Mouse (Mus musculus) left cerebral cortex, postnatal 25 days (tissue): ENCODE measurements around the gene Nr3c2. TPM values are rescaled to one million over a fixed set of nuclear protein-coding genes. Genes with fewer than 3 reads are reported as not detected.
A peak's percentile ranks its signal among the peaks of the same experiment; 100 is the strongest.

ENCODE experiments used
- DNase-seq, 2 experiments: peaks; one replicate each; pipeline ENCODE4 v3.0.0; 2022; ENCODE audit warnings: low spot score in 2 of 2, mixed read lengths in 1 of 2
- intact Hi-C: fragments of 180-260 bp; cut with DNase I; formaldehyde crosslinking; loops from one replicate; pipeline ENCODE4 v1.15.1; 2025
- total RNA-seq, 2 experiments: library from RNA; stranded (reverse); gene quantifications; 2 replicates each; pipeline ENCODE4 v1.2.3; 2021

Nr3c2 gene
- total RNA-seq: 10 to 100 TPM; 22.0 to 29.5 TPM

- DNase-seq: peak; percentile 36 to 58
- intact Hi-C loops: loop anchor here (5.0 kb wide), 2 partner anchors 233 to 832 kb away; no protein-coding TSS in a partner anchor
These were observed at the start of gene Nr3c2 for GRCm38 (mm10) chr8:76899411-76900154. Gene Nr3c2, plus strand, starts transcription at chr8:76899442.

GRCm38 (mm10) chr8:76858534-76858933, 40.7 kb upstream of the Nr3c2 start:
- no peak for DNase-seq
- intact Hi-C loops: no loop called here

GRCm38 (mm10) chr8:76859709-76860108, 39.5 kb upstream of the Nr3c2 start:
- intact Hi-C loops: no loop called here
- DNase-seq: no peak

GRCm38 (mm10) chr8:76863066-76863465, 36.2 kb upstream of the Nr3c2 start:
- no peak for DNase-seq
- intact Hi-C loops: no loop called here

- intact Hi-C loops: no loop called here
- peak; percentile 4 to 78 for DNase-seq
These were observed 22.4 kb upstream of the Nr3c2 start for GRCm38 (mm10) chr8:76876809-76877208.

- intact Hi-C loops: no loop called here
- no peak for DNase-seq
These were observed 2.2 kb upstream of the Nr3c2 start for GRCm38 (mm10) chr8:76897050-76897449.

- DNase-seq: peak; percentile 49 to 53
- intact Hi-C loops: no loop called here
These were observed 376 bp upstream of the Nr3c2 start for GRCm38 (mm10) chr8:76898721-76899410.

- intact Hi-C loops: loop anchor here (5.0 kb wide), 2 partner anchors 232 to 833 kb away; no protein-coding TSS in a partner anchor
- peak; percentile 39 to 59 for DNase-seq
These were observed 1.2 kb downstream of the Nr3c2 start for GRCm38 (mm10) chr8:76900155-76901141.

GRCm38 (mm10) chr8:76901430-76902204, 2.4 kb downstream of the Nr3c2 start:
- intact Hi-C loops: loop anchor here (5.0 kb wide), 2 partner anchors 231 to 834 kb away; no protein-coding TSS in a partner anchor
- DNase-seq: peak; percentile 97 to 99

GRCm38 (mm10) chr8:76902205-76903078, 3.2 kb downstream of the Nr3c2 start:
- DNase-seq: no peak
- intact Hi-C loops: loop anchor here (5.0 kb wide), 2 partner anchors 230 to 835 kb away; no protein-coding TSS in a partner anchor

GRCm38 (mm10) chr8:76911206-76911605, 12.0 kb downstream of the Nr3c2 start:
- intact Hi-C loops: no loop called here
- DNase-seq: no peak

- intact Hi-C loops: no loop called here
- no peak for DNase-seq
These were observed 13.4 kb downstream of the Nr3c2 start for GRCm38 (mm10) chr8:76912678-76913077.

GRCm38 (mm10) chr8:76913207-76913606, 14.0 kb downstream of the Nr3c2 start:
- intact Hi-C loops: no loop called here
- DNase-seq: no peak

GRCm38 (mm10) chr8:76915260-76915659, 16.0 kb downstream of the Nr3c2 start:
- DNase-seq: peak in 1 of 2 experiments; percentile 22

GRCm38 (mm10) chr8:76919546-76919945, 20.3 kb downstream of the Nr3c2 start:
- intact Hi-C loops: no loop called here
- no peak for DNase-seq

More at GRCm38 (mm10) chr8:76915260-76915659, 16.0 kb downstream of the Nr3c2 start:
- intact Hi-C loops: no loop called here

GRCm38 (mm10) chr8:76924150-76924549, 24.9 kb downstream of the Nr3c2 start:
- intact Hi-C loops: no loop called here
- DNase-seq: peak in 1 of 2 experiments; percentile 11

- DNase-seq: no peak
- intact Hi-C loops: no loop called here
These were observed 29.1 kb downstream of the Nr3c2 start for GRCm38 (mm10) chr8:76928326-76928725.

GRCm38 (mm10) chr8:76928808-76929207, 29.6 kb downstream of the Nr3c2 start:
- intact Hi-C loops: no loop called here

More at GRCm38 (mm10) chr8:76928808-76929207, 29.6 kb downstream of the Nr3c2 start:
- DNase-seq: no peak
